Mouse (Mus musculus): ENCODE data around the gene Ak6. TPM values are rescaled to one million over a fixed set of nuclear protein-coding genes. Genes with fewer than 3 reads are reported as not detected.

Ak6 gene
- total RNA-seq, 2 experiments from 2014 or later = 91.6 to 91.8 TPM

Other genes starting within 250 kb of the Ak6 start
- gene Naip1, start 198.1 kb upstream of the Ak6 start, total RNA-seq (2021) = under 1 TPM in 1 of 2 experiments, not detected in 1; 0.15 TPM
- gene Gtf2h2, start 158.4 kb upstream of the Ak6 start, total RNA-seq (2021) = 10 to 100 TPM; 36.4 to 40.1 TPM
- 10 to 100 TPM; 10.1 to 10.8 TPM for gene Ocln, start 98.3 kb upstream of the Ak6 start, total RNA-seq (2021)
- 1 to 10 TPM; 1.2 to 1.8 TPM for gene Marveld2, start 34.0 kb upstream of the Ak6 start, total RNA-seq (2021)
- 10 to 100 TPM; 12.8 to 13.1 TPM for gene Rad17, start 72 bp downstream of the Ak6 start, total RNA-seq (2021)
- 10 to 100 TPM; 24.4 to 31.4 TPM for gene Taf9, start 600 bp downstream of the Ak6 start, total RNA-seq (2021)
- under 1 TPM; 0.33 to 0.97 TPM for gene Ccdc125, start 18.7 kb downstream of the Ak6 start, total RNA-seq (2021)
- gene Cdk7, start 80.0 kb downstream of the Ak6 start, total RNA-seq (2021) = 10 to 100 TPM; 32.2 to 34.8 TPM
- gene Mrps36, start 93.7 kb downstream of the Ak6 start, total RNA-seq (2021) = 10 to 100 TPM; 66.7 to 74.3 TPM
- under 1 TPM; 0.66 to 0.72 TPM for gene Cenph, start 124.9 kb downstream of the Ak6 start, total RNA-seq (2021)
- gene Ccnb1, start 135.6 kb downstream of the Ak6 start, total RNA-seq (2021) = 1 to 10 TPM; 2.1 to 2.9 TPM
- gene Slc30a5, start 182.4 kb downstream of the Ak6 start, total RNA-seq (2021) = 10 to 100 TPM; 41.9 to 43.7 TPM